Mouse (Mus musculus) right cerebral cortex, adult 2 months (tissue): ENCODE measurements around the gene Stambpl1.

ENCODE experiments used
- DNase-seq, 2 experiments: peaks; one replicate each; pipeline ENCODE4 v3.0.0; 2021 to 2022; ENCODE audit warnings: low spot score in 2 of 2

The Stambpl1 gene

GRCm38 (mm10) chr19:34192008-34192963 lies at the start of gene Stambpl1:
TSS of gene Stambpl1 (plus strand) at chr19:34192229.
- DNase-seq = peak; percentile 67 to 76

GRCm38 (mm10) chr19:34148421-34148820 lies 43.6 kb upstream of the Stambpl1 start:
- DNase-seq = no peak

GRCm38 (mm10) chr19:34151909-34152308 lies 40.1 kb upstream of the Stambpl1 start:
- peak; percentile 7 to 15 for DNase-seq

DNA sequence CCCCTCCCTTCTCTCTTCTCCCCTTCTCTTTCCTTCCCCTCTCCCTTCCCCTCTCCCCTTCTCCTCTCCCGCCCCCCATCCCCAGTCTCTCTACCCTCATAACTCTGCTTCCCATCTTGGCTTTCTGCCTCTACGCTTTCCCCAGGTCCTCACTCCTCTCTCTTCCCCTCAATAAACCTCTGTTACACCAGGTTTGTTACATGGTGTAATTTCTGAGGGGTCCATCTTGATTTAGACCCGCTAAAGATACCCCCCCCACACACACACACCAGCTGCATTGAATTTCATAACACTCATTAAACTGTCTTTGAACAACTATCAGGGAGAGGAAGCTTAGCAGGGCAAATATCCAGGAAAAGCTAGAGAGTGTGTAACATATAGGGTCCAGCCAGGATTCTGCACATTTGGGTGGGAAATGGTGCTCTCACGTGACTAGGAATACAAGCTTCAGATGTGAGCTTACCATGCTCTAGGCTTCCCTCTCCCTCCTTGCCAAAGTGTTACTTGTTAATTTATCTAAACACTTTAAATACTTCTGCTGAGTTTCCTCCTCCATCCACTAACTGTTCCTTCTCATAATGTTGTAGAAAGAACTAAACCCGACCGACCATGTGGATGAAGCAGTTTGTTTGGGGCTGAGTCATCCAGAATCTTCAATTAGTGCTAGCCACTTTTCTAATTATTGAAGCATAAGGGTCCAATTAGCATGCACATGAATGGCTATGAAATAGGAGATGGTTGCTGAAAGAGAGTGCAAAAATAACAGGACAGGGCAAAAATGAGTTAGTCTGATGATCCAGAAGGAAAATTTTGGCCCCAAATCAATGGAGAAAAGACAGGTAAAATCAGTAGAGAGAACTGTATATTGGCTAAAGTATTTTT lies 38.5 kb upstream of the Stambpl1 start:
- DNase-seq = no peak

GRCm38 (mm10) chr19:34162693-34163092 lies 29.3 kb upstream of the Stambpl1 start:
- DNase-seq = no peak

- DNase-seq = no peak
Observed at GRCm38 (mm10) chr19:34165891-34166290, 26.1 kb upstream of the Stambpl1 start, which contains the start of gene Ankrd22. TSS of gene Ankrd22 (minus strand) at chr19:34166053.

GRCm38 (mm10) chr19:34166386-34166785 lies 25.6 kb upstream of the Stambpl1 start:
- DNase-seq = no peak

DNA sequence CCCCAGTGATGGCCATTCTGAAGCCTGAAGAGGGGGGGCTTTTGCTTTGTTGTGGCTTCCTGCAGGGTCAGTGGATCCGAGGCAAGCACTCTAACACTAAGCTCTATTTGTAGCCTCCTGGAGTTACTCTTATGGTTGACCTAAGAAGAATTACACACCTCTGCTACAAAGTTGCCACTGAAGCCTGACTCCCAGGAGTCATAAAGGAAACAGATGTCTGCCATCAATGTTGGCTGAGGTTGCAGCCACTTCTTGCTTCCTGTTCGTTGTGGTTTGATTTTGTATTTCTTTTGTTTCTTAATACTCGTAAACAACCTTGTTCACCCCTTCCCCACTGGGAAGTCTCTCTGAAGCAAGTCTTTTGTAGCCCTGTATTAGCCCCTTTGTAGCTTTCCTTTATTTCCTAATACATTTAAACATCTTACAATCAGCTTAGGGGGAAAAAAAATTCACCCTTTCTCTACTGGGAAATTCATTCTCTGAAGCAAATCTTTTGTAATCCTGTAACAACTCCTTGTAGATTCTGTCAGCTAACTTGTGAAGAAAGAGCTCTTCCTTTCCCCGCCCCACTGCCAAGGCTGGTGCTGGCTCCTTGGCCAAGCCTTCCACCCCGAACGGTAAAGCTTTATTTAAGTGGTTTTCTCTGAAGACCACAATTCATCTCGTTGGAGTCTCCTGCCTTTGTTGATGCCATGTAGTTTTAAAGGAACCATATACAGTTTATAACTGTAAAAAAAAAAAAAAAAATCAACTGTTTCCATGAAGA lies 23.9 kb upstream of the Stambpl1 start:
- no peak for DNase-seq

GRCm38 (mm10) chr19:34169121-34169520 lies 22.9 kb upstream of the Stambpl1 start:
- no peak for DNase-seq

GRCm38 (mm10) chr19:34171167-34171566 lies 20.9 kb upstream of the Stambpl1 start:
- DNase-seq = no peak

DNA sequence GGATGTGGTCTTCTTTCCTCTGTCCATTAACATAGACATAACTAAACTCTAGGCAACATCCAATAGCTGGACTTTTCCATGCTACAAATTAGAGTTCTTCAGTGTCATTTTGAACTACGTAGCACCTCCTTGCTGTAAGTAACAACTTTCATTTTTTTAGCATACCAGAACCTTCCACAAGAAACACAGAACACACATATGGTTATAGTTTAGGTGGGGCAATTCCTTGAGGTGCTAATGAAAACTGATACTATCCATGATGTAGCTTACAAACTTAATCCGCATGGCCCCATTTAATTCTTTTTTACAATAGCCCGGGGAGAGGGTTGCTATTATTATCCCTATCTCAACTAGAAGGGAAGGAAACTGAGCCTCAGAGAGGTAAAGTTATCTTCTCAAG lies 18.0 kb upstream of the Stambpl1 start:
- DNase-seq = no peak

DNA sequence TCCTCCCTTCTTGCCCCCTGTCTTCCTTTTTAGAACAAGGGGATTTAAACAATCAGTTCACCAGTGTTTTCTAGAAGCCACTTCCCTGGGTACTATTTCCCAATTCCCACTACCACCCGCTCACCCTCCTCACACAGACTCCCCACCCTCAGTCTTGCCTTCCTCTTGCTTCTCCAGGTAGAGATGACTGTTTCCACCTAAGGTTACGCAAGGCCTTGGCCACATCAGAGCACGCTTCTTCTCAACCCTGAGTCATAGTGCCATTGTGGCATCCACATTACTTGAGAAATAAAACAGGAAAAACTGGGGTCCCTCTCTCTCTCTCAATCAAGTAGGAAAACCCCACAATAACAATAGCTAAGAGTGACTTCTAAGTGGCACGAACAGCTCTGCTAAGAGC lies 12.9 kb upstream of the Stambpl1 start:
- DNase-seq = no peak

DNA sequence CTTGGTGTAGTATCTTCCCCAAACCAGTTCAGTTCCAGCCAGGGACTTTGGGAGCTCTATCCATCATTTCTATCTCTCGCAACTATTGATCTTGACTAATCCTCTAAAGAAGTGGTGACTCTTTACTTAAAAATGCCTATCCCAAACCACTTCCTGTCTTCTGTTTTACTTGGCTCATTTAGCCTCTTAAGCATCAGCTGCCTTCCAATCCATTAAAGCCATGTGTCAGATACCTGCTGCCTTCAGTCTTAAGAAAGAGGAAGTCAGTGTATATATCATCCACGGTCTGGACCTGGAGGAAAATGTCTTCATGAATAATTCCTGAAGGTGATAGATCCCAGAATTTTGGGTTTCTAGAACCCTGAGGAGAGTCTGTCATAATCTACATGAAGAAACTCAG lies 11.7 kb upstream of the Stambpl1 start:
- DNase-seq = no peak

GRCm38 (mm10) chr19:34181234-34181633 lies 10.8 kb upstream of the Stambpl1 start:
- DNase-seq = no peak

DNA sequence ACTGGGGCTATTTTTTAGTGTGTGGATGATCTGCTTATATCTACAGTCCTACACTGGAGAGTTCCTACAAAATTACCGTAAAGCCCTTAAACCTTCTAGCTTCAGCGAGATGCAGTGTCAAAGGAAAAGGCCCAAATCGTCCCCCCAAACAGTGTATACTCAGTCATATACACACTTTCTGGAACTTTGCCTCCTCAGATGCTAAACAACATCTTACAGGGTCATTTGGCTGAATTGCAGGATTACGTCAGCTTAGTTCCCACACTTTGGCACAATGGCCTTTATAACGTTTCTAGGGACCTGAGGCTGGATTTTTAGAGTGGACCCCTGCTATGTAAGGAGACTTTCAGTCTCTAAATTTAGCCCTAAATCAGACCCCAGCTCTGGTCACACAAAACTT lies 9.5 kb upstream of the Stambpl1 start:
- DNase-seq = no peak

DNA sequence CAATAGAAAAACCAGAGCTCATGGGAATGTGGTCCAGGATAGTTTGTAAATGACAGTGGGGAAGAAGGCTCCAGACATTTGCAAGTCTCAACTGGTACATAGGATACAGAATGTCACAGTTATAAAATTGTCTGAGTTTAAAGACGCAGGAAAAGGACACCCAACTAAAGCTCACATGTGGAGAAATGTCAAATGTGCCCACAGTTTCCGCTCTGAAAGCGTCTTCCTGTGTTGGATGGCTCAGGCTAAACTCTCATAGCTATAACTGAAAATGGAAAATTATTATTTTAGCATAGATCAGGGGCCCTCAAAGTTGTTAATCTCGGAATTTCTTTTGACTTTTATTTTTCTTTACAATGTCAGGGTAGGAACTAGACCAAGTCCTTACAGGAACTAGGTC lies 5.2 kb upstream of the Stambpl1 start:
- no peak for DNase-seq

DNA sequence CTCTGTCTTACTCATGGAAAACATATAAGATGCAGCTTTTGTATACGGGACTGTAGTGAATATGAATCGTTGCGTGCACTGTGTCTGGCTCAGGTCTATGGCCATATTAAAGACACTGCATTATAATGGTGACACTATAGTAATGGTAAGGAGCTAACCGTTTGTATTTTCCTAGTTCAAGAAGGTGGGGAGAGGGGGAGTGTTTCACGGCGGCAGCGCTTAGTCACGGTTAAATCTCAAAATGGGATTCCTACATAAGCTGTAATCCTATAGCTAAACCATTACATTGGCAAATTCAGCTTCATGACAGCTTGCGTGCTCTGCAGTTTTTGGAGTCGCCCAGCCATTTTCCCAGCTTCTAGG lies 403 bp upstream of the Stambpl1 start:
- DNase-seq = peak in 1 of 2 experiments; percentile 67

- peak; percentile 37 to 56 for DNase-seq
Observed at GRCm38 (mm10) chr19:34193149-34193548, 1.1 kb downstream of the Stambpl1 start.

DNA sequence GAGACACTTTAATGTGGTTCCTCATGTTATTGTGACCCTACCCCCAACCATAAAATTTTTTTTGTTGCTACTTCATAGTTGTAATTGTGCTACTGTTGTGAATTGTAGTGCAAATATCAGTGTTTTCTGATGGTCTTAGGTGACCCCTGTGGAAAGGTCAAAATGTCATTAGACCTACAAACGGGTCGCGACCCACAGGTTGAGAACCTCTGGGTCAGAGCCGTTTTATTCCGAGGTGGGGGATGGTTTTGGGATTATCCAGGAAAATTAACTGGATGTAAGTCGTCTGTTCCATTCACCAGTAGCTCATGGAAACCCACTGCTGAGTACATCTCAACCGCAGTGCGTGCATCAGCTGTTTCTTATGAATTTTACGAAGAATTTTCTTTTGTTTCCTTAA lies 1.7 kb downstream of the Stambpl1 start:
- no peak for DNase-seq

- no peak for DNase-seq
Observed at GRCm38 (mm10) chr19:34194132-34194745, 2.2 kb downstream of the Stambpl1 start.

- no peak for DNase-seq
Observed at GRCm38 (mm10) chr19:34195031-34195430, 3.0 kb downstream of the Stambpl1 start.
